Mouse (Mus musculus) lung, adult 2 months (tissue): ENCODE results near the gene Ntn3.

ENCODE experiments used
- CTCF ChIP-seq: fragments of 200-500 bp; IDR thresholded peaks from 2 replicates; pipeline ENCODE4 v1.5.1; 2011; ENCODE audit warnings: mild to moderate bottlenecking, low read length, control low read depth; ENCODE audit not compliant: insufficient read depth
- POLR2A ChIP-seq: fragments of 200-500 bp; IDR thresholded peaks from 2 replicates; pipeline ENCODE4 v1.6.1; 2011; ENCODE audit warnings: low read depth, mild to moderate bottlenecking, control low read depth, low read length, borderline replicate concordance; ENCODE audit errors: extremely low read depth

GRCm38 (mm10) chr17:24209043-24209915, at the start of gene Ntn3:
- TF ChIP-seq POLR2A = no peak
- no peak for TF ChIP-seq CTCF
